Mouse (Mus musculus) liver (tissue): ENCODE results near the gene Fdx1l.

Experiments used
- DNase-seq: peaks from one replicate; pipeline ENCODE4 v3.0.0-alpha.2; 2020; ENCODE audit warnings: mixed read lengths

The Fdx1l gene

DNA sequence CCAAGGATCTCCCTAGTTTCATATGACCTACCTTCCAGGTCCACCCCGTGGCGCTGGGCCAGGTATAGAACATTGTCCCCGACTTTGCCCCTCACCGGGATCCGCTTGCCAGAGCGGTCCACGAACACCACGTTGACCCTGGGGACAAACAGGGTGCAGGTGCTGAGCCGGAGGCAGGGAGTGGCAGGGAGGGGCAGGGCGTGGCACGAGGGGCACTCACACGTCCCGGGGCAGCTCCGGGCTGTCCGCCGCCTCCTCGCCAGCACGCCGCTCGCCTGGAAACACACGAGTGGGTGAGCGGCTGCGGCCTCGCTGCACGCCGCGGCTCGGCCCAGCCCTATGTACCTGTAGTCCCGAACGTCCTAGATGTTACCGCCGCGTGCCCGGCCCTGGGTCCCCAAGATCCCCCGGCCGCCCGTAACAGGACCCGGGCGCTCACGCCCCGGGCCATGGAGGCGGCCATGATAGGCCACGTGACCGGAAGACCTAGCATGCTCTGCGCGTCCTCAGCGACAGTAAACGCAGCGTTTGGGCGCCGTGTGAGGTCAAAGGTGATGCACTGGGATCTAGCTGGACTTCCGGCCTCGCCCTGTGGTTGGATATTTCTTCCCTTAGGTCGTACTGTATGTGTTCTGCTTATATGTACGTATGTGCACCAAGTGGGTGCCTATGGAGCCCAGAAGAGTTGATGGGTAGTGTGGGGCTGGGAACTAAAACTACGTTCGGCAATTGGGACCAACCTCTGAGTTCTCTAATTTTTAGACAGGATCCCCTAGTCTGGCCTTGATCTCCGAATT is at the start of gene Fdx1l, which contains the start of gene Gm49373:
Gene Fdx1l, minus strand, starts transcription at position 571 of the 797 bp plus-strand sequence.
Gene Gm49373, minus strand, starts transcription at position 53 of the 797 bp plus-strand sequence.
- DNase-seq, result peak; percentile 87

DNA sequence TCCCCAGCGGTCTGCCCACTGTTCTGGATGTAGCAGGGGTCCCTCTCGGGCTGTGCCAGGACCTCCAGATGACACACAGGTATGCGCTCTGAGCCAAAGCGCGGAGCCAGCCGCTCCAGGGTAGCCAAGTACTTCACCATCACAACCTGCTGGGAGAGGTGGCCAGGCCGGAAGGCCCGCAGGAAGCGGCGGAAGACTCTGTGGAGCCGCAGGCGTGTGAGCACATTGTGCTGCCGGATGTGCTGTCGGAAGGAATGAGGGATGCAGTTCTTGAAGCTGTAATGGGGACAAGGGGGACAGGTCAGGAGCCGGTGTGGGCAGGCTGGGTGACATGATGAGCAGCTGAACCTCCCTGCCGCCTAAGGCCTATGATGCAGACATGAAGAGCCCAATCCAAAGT is 48.1 kb upstream of the Fdx1l start:
- no peak for DNase-seq

DNA sequence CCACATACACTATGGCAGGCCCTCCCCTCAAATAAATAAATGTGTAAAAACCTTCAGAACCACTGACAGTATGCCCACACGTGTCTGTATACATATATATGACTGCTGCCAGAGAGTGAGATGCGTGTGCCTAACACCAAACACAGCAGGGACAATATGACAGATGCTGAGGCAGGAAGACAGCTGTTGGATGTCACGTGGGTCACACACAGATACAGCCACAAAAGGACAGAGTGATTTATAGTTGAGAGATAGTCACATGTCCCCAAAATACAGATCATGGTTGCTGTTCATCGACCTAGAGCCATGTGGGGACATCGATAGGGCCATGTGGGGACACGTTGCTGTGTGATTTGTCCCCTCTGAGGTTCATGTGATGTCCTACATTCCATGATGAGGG is 43.7 kb upstream of the Fdx1l start:
- DNase-seq, result no peak

DNA sequence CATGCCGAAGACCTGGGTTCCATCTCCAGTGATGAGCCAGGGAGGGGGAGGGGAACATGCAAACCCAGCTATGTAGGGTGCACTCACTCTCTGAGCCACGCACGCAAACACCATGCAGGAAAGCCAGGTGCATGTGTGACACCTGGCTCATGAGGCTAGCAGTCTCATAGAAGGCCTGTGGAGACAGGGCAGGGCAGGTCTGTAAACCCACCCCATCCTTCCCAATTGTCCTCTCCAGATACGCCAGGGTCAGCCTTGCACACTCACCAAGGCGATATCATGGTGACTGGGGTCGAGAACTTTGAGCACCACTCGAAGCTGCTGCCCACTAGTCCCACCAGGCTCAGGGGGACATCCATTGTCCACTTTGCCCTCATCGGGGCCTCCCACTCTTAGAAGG is 41.7 kb upstream of the Fdx1l start:
- no peak for DNase-seq

DNA sequence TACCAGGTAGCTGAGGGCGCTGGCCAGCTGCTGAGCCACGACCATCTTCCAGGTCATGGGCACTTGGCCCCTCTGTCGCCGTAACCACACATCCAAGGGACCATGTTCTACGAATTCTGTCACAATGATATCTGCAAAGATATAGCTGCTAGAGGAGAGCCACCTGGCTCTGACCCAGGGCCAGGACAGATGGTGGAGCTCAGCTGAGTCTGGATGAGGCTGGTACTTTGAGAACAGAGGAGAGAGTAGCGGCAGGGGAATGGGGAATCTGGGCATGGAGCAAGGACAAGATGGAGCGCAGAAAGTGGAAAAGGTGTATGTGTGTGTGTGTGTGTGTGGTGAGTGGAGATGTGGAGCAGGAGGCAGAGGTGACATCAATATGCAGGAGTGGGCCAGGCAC is 40.8 kb upstream of the Fdx1l start:
- DNase-seq, result no peak

DNA sequence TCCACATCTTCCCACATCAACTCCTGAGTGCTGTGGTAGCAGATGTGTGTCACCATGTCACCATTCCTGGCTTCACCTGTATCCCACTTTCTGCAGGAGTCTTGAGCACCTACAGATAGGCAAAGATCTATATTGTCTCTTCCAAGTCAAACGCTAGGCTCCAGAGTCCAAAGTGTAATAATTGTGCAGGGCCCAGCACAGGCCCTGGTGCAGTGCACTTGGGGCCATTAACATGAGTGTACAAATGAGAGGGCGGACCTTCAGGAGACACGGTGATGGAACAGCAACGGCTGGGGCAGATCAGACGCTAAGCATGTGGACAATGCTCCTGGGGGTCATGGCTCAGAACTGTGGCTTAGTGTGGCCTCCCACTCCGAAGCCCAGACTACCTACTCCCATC is 40.3 kb upstream of the Fdx1l start:
- DNase-seq, result no peak

DNA sequence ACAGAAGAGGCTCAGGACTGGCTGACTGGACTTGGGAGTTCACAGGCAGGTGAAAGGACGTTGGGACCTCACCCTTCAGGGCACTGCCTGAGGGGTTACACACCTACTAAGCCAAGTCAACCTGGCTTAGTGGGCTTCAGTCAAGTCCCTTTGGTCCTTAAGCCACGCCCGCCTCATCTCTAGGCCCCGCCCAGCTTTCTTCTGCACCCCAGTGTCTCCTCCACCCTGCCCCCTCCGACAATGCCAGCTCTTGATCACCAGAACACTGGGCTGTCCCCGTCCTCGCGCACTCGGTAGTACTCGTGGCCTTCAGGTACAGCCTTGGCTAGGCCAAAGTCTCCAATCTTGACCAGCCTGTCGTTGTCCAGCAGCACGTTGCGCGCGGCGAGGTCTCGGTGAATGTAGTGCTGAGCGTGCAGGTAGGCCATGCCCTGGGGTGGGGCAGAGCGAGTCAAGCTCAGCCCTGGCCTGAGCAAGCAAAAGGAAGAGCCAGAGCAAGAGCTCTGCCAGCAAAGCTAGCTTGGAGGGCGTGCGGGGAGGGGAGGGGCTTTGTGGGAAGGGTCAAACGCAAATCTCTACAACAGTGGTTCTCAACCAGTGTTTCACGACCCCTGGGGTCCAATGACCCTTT is 34.3 kb upstream of the Fdx1l start:
- peak; percentile 49 for DNase-seq

DNA sequence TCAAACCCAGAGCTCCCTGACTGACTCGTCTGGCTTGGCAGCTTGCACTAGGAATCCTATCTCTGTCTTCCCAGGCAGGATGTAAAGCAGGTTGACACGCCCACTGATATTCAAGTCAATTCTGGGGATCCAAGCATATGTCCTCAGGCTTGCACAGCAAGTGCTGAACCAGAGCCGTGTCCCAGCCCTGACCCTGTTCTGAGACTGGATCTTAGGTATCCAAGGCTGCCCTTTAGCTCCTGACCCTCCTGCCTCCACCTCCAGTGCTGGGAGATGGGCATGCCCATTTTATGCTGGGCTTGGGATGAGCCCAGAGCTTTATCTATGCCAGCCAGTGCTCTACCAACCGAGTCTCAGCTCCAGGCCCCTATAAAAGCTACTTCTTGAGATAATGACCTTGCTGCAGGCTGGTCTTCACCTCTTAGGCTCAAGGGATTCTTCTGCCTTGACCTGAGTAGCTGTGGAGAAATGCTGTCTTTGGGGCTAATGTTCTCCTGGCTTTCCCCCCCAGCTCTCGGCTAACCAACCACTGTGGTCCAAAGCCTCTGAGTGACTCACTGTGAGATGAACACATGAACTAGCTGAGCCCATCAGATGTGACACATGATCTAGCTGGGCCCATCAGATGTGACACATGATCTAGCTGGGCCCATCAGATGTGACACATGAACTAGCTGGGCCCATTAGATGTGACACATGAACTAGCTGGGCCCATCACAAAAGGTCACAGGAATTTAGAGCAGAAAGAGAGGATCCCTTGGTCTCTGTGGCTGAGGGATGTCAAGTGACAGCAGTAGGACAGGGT is 32.5 kb upstream of the Fdx1l start:
- peak; percentile 56 for DNase-seq

DNA sequence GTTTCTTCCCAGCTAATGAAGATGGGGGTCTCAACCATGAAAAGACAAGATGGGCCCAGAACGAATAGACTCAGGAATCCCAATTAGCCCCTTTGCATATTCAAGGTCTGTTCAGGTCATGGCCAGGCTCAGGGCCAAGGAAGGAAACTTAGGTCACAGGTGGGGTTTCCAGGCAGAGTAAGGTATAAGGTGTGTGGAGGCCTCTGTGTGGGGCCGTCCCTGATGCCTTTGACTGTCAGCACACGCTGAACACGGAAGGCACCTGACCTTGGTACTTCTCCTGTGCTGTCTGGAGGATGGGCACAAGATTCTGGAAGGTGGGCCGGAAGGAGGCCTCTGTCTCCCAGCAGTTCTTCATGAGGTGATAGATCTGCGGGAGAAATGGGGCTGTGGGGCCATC is 31.4 kb upstream of the Fdx1l start:
- DNase-seq, result no peak

DNA sequence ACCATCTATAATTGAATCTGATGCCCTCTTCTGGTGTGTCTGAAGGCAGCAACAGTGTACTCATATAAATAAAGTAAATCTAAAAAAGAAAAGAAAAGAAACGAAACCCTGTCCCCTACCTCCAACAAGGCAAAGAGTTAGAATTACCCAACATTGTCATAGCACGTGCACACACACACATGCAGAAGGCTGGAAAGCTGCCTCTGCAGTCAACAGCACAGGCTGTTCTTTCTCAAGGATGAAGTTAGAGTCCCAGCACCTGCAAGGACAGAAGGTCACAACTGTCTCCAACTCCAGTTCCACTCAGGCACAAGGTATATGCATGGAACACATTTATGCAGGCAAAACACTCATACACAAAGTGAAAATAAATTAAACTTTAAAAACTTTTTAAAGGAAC is 28.7 kb upstream of the Fdx1l start:
- DNase-seq, result no peak

DNA sequence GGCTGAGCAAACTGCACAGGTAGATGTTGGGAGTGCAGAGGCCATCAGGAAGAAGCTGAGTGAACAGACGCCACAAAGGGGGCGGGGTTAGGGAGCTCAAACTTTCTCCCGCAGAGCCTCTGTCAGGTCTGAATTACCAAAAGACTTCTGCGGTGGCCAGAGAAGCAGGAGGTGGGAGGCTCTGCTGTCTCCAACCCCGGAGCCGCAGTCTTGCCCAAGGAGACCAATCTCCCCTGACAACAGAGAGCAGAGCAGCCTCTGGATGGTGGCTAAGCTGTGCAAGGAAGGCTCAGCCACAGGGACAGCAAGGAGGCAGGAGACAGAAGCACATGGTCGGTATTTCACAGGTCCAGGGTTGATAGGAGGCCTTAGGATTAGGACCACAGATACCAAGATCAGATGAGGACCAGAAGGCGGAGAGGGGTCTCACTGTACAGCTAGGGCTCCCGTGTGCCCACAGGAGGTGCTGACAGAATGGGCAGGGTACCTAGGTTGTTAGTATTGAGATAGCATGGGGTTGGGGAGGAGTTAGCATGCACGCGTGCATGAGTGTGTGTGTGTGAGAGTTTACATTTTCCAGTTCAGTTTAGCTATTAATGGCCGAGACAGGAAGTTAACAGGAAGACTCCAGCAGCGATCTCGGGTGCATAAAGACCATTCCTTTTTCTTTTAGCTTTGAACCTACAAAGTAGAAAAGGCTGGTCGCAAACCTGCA is 27.2 kb upstream of the Fdx1l start:
- DNase-seq, result no peak

DNA sequence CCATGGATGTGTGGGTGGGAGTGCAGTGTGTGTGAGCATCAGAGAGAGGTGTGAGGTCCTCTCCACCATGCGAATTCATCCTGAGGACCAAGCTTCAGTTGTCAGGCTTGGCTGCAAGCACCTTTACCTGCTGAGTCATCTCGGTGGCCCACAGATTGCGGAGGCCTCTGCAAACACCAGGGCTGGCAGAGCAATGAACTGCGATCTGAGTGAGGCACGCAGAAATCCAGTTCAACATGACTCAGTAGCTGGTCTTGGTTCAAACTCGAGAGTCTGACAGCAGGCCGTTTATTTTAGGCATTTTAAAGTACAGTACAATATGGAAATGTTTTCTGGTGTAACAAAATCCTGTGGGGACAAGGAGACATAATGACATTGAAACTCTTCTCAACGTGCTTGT is 24.4 kb upstream of the Fdx1l start:
- DNase-seq, result peak; percentile 50

DNA sequence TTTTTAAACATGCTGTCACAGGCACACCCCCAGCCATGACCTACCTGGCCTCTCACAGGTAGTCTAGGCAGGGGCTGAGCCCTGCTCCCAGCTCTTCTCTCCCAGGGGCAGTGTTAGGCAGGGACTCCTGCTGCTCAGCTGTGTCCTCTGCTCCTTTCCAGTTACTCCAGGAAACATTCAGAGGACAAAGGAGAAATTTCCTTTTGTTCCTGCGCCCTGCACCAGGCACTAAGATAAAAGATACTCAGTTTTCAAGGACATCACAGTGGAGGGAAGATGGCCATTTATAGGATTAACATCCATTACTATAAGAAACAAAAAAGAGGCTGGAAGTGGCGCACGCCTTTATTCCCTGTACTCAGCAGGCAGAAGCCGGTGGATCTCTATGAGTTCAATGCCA is 22.5 kb upstream of the Fdx1l start:
- DNase-seq, result no peak

DNA sequence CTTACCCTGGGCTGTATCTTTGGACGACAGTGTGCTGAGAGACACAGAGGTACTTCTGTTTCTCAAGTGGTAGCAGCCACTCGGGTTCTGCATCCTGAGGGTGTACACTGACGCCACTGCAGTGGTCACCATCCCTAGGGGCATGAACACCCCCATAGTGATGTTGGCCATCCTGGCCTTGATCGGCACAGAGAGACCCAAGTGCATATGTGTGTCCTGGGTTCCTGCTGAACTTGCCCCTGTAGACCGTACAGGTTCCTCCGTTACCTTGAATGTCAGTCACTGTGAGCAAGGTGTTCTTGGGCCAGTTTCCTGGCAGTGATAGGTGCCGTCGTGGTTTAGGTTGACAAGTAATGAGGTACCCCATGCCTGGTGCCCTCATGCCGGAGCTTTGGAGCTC is 20.0 kb upstream of the Fdx1l start:
- DNase-seq, result no peak

DNA sequence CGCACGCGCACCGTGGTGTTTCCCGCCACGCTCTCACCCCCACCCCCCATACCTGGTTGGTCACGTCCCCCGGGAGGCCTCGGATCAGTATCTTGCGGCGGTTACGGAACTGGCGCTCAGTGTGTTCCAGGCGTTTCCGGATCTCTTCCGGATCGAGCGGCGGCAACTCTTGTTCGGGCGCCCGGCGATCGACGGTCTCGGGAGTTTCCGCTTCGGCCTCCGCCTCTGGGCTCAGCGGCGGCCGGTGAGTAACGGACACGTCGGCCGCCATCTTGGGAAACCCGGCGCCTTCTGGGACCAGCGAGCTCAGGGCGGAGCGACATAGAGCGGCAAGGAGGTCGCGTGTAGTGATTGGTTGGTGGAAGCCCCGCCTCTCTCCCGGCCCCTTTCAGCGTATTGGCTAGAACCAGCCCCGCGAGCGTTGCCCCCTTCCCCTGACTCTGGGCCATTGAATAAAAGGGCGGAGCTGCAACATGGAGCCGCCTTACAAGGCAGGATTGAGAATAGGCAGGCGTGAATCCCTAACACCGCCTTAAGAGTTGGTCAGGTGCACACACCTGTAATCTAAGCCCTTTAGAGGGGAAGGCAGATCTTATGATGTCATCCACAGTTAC is 18.4 kb upstream of the Fdx1l start, which contains the start of the genes Gm38431 and Raver1:
Gene Gm38431, minus strand, starts transcription at position 291 of the 614 bp plus-strand sequence.
Gene Raver1, minus strand, starts transcription at position 302 of the 614 bp plus-strand sequence.
- DNase-seq, result peak; percentile 99

DNA sequence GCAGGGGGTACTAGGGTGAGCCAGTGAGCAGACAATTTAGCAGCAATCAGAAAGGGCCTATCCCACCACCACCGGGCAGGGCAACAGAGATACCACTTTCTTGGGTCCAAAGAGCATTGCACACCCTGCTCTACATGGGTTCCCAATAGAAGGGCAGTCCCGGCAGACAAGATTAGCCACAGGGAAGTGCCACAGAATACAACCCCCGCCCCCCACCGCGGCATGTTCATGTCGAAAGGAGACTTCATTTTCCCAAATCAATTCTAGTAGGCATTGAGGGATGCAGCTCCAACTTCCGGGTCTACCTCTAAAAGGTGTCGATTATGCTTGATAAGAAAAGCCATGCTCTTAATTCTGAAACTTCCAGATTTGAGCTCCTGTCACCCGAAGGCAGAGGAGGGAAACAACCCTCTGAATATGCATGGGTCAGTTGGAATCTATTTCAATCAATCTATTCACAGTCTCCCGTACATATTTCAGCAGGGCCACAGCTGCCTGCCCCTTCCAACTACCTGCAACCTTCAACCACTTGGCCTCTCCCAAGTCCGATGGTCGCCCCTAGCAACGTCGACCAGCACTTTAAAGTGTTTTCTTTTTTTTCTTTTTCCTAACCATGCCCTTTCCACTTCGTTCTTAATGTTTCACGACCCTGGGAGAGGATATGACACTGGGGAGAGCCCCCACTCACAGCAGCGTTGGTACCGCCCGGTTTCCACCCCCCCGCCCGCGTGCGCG is 17.7 kb upstream of the Fdx1l start:
- DNase-seq, result peak; percentile 41

DNA sequence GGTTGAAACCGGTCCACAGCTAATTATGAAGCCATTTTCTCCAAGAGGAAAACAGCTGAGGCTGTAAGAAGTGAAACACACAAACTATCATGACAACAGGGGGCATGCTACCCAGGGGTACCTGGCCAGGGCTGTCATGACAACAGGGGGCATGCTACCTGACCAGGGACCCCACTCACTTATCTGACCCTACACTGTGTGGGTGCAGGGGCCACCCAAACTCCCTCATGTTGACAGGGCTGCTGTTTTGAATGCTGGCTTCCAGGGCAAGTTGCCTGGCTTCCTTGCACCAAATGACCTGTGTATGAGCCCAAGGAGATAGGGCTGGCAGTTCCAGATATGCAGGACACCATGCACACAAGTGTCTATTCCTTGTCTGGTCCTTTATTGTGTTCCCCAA is 17.1 kb upstream of the Fdx1l start:
- no peak for DNase-seq

DNA sequence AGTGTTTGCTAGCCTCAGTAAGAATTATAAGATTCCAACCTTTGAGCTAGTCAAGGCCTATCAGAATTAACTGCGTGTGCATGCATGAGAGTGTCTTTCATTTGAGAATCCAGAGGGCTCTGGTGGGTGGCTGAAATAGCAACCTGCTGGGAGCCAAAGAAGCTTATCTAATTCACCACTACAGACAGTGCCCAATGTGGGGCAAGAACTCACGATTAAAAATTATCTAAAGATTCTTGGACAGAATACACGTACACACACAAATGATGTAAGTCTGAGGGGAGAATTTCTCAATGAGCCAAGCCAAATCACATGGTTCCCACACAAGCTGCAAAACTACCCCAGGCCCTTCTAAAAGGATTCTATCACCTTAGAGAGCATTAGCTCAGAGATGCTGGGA is 9.9 kb upstream of the Fdx1l start:
- no peak for DNase-seq

DNA sequence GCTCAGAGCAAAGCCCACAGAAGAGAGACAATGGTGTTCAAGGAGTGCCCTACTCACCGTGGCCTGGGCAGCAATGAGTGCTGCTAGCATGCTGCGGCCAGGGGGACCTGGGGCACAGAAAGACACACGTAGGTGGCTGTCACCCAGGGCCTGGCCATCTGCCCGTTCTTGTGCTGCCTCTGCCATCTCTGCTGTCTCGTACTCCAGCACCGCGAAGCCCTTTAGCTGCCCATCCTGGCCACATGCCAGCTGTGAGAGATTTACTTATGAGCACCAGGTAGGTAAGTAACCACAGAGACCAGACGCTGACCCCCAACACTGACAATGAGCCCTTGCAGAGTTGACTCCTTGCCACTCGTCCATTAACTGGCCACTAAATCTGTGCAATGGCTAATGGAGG is 7.7 kb upstream of the Fdx1l start:
- no peak for DNase-seq

DNA sequence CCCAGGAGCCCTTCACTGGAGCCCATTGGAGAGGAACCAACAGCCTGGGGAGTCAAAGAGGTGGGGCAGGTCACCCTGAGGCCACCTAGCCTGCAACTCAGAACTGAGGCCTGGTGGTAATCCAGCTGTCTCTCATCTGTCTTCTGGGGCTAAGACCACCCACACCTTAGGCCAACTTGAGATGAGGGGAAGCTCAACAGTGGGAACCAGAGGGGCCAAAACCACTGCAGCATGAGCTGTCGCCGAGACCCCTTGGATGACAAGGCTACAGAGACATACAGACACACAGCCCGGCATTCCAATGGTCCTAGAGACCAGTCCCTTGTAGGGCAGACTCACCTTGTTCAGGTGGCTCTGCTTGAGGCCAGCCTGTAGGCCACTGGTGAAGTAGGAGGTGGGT is 2.2 kb upstream of the Fdx1l start:
- no peak for DNase-seq

DNA sequence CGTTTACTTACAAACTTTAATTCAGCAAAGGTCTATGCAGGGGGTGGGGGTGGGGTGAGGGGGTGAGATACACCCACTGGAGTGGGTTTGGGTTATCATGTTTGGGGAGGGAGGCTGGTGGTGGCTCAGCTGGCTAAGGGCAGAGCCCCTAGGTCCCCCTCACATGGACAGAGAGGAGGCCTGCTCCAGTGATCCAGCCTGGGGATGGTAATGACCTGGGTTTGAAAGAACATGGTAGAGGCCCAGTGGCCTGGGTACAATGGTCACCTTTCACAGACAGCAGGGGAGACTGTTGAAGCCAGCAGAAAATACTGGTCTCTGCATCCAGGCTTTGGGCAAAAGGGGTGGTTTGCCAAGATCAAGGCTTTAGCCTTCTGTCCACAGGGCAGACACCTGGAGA is 759 bp upstream of the Fdx1l start:
- no peak for DNase-seq

DNA sequence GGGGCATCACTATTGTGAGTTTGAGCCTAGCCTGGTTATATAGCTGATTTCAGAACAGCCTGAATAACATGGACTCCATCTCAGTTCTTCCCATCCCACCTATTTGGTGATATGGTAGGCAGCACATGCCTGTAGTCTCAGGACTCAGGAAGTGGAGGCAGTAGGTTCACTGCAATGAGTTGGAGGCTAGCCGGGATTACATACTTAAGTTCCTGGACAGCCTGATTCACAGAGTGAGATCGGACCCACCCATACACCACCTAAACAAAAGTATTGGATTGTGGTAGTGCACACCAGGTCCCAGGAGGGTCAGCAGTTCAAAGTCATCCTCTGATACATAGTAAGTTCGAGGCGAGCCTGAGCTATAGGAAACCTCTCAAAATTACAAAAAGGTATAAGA is 773 bp downstream of the Fdx1l start:
- DNase-seq, result no peak
